Mouse (Mus musculus): Measurements from ENCODE around the gene Ankrd13d. TPM values are rescaled to one million over a fixed set of nuclear protein-coding genes. Genes with fewer than 3 reads are reported as not detected.
A peak's percentile ranks its signal among the peaks of the same experiment; 100 is the strongest.

Ankrd13d gene
- polyA plus RNA-seq, 1 experiment from 2014 or later, result 11.0 TPM

DNA sequence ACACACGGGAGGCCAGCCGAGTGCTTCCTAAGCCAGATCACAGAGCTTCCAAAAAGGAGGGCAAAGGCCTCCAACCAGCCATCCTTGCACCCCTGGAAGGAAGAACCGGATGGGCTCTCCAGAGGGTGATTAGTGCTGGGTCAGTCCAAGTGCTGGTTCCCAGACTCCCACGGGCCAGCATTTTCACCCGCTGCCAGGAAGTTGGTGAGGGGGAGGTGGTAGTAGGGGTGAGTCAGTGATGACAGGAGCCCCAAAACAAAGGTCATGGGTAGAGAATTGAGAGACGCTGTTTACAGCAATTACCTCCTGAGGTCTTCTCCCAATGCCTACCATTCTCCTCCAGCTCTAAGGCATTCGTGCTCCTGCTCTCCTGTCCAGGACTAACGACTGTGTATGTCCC, 52.5 kb downstream of the Ankrd13d start:
- no peak overlapping the region for H3K9ac ChIP-seq (ENCODE audit: low read depth, low read length)
- H3K4me3 ChIP-seq (ENCODE audit: low read depth, low read length), result no peak overlapping the region
- H3K9me3 ChIP-seq (ENCODE audit: control insufficient read depth, low read length), result no peaks in the 10 kb centered on the region
- ATAC-seq (ENCODE audit: low FRiP score) (no peak), DNase-seq (ENCODE audit: low spot score) (no peak)
- no peaks in the 10 kb centered on the region for H3K36me3 ChIP-seq (ENCODE audit: control insufficient read depth, insufficient read depth, low read length)
- H3K4me2 ChIP-seq (replicated peaks; ENCODE audit: low read depth, low read length), result no peak overlapping the region
- no peaks in the 10 kb centered on the region for H3K27me3 ChIP-seq (ENCODE audit: control insufficient read depth, insufficient read depth, low read length)
- H3K27ac ChIP-seq (ENCODE audit: low read depth, low read length), result no peak overlapping the region
- H3K4me1 ChIP-seq (replicated peaks; ENCODE audit: control insufficient read depth, insufficient read depth, low read length), result peaks cover 6% of the 10 kb centered on the region; the same call in 1 of the 2 replicates
- 69% methylated on average over 8 of the region's 8 CpGs for WGBS

DNA sequence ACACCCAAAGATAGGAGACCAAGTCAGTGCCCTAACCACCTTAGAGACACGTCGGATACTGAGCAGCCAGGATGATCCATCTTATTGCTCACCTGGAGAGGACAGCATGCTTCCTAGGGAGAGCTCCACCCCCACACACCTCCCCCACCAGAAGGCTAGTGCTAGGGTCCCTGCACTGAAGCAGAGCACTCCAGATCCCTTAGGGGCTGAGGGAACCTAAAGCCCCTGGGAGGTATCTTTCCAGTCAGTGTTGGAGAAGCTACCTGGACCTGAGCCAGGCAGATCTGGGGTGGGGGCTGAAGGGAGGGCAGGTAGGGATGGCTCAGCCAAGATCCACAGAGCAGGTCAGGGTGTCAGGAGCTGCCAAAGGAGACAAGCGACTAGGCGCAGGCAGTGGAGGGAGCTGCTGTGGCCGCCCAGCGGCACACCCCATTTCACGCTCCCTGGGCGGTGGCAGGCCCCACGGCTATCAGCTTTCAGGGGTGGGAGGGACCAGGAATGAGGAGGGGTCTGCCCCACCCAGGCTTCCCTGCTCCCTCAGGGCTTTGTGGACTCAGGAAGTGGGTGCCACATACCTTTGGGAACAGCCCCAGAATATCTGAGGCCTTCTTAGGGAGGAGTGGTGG, 53.4 kb downstream of the Ankrd13d start:
- Histone ChIP-seq H3K9me3 (ENCODE audit: control insufficient read depth, low read length) (no peaks in the 10 kb centered on the region), H3K27me3 (ENCODE audit: control insufficient read depth, insufficient read depth, low read length) (no peaks in the 10 kb centered on the region), H3K9ac (ENCODE audit: low read depth, low read length) (no peak overlapping the region), H3K4me3 (ENCODE audit: low read depth, low read length) (no peak overlapping the region), H3K4me2 (replicated peaks; ENCODE audit: low read depth, low read length) (no peak overlapping the region), H3K4me1 (replicated peaks; ENCODE audit: control insufficient read depth, insufficient read depth, low read length) (peaks cover 6% of the 10 kb centered on the region; the same call in 1 of the 2 replicates), H3K27ac (ENCODE audit: low read depth, low read length) (no peak overlapping the region), H3K36me3 (ENCODE audit: control insufficient read depth, insufficient read depth, low read length) (no peaks in the 10 kb centered on the region)
- ATAC-seq (ENCODE audit: low FRiP score), result no peak
- 40% methylated on average over 9 of the region's 9 CpGs for WGBS
- DNase-seq (ENCODE audit: low spot score), result no peak

DNA sequence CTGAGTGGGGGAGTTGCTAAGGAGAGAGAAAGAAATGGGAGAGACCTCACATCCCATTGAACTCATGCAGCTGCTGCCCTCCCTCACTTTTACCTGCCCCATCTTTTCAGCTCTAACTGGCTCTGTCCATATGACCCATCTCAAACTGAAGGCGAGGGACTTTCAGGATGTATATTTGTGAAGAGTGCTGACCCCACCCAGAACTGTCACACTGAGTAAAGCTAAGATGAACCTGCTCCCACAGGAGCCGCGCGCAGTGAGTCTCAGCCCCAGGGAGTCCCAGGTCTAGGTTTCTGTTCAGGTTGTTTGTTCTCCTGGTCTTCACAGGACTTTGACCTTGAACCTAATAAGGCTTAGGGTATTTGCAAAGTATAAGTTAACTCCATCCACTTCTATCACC, 54.0 kb downstream of the Ankrd13d start:
- no peak overlapping the region for H3K27ac ChIP-seq (ENCODE audit: low read depth, low read length)
- ATAC-seq (ENCODE audit: low FRiP score), result no peak
- H3K4me1 ChIP-seq (replicated peaks; ENCODE audit: control insufficient read depth, insufficient read depth, low read length), result peaks cover 6% of the 10 kb centered on the region; the same call in 1 of the 2 replicates
- H3K27me3 ChIP-seq (ENCODE audit: control insufficient read depth, insufficient read depth, low read length), result no peaks in the 10 kb centered on the region
- no peak overlapping the region for H3K4me3 ChIP-seq (ENCODE audit: low read depth, low read length)
- no peak overlapping the region for H3K4me2 ChIP-seq (replicated peaks; ENCODE audit: low read depth, low read length)
- DNase-seq (ENCODE audit: low spot score), result no peak
- H3K36me3 ChIP-seq (ENCODE audit: control insufficient read depth, insufficient read depth, low read length), result no peaks in the 10 kb centered on the region
- no peak overlapping the region for H3K9ac ChIP-seq (ENCODE audit: low read depth, low read length)
- H3K9me3 ChIP-seq (ENCODE audit: control insufficient read depth, low read length), result no peaks in the 10 kb centered on the region
- WGBS, result 67% methylated on average over 4 of the region's 4 CpGs

DNA sequence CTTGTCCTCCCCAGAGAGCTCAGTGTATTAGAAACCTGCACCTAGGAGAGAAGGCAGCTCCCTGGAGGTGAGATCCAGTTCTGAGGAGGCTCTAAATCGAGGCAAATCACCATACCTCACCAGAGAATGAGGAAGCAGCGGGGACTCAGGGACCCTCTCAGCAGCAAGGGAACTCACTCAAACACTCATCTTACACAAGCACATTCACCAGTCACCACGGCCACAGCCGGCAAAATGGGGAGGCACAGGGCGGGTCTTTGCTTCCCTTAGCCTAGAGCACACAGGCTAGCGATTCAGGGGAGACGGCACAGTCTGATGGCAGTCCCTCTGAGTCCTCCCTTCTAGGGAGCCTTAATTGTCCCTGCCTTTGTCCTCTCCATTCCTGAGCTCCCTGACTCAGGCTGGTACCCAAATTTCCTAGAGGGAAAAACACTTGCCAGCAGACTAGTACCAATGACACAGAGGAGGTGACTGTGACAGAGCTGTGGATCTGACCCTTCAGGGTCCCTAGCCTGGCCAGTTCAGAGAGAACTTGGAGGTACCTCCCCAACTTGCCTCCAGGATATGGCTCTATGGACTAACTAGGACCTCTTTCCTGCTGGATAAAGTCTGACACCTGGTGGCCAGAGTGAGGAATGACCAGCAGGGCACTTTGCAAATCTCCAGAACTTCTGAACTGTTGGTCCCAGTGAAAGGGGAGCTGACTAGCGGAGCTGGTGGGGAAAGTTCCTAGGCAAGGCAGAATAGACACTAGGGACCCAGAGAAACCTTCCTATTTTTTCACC, 54.9 kb downstream of the Ankrd13d start:
- Histone ChIP-seq H3K36me3 (ENCODE audit: control insufficient read depth, insufficient read depth, low read length) (no peaks in the 10 kb centered on the region), H3K4me2 (replicated peaks; ENCODE audit: low read depth, low read length) (no peak overlapping the region), H3K27ac (ENCODE audit: low read depth, low read length) (no peak overlapping the region), H3K27me3 (ENCODE audit: control insufficient read depth, insufficient read depth, low read length) (no peaks in the 10 kb centered on the region), H3K4me1 (replicated peaks; ENCODE audit: control insufficient read depth, insufficient read depth, low read length) (peaks cover 6% of the 10 kb centered on the region; the same call in 1 of the 2 replicates), H3K4me3 (ENCODE audit: low read depth, low read length) (no peak overlapping the region), H3K9me3 (ENCODE audit: control insufficient read depth, low read length) (no peaks in the 10 kb centered on the region), H3K9ac (ENCODE audit: low read depth, low read length) (no peak overlapping the region)
- WGBS, result 19% methylated on average over 8 of the region's 8 CpGs
- ATAC-seq (ENCODE audit: low FRiP score) (no peak), DNase-seq (ENCODE audit: low spot score) (peak; percentile 85)

DNA sequence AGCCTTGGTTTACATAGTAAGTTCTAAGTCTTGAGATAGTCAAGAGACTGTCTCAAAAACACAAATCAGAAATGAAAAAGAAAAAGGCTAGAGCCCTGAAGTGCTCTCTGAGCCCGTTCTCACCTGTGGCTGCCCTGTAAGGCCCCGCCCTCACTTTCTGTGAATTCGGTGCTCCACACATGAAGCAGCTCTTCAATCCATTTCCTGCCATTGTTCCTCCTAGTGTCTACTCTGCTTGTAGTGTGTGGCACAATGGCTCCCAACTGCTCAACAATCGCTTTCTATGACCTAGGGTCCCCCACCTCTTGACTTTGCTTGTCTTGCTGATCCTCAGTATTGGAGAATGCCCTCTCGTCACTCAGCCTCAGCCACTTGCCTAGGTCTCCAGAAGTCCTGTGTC, 55.5 kb downstream of the Ankrd13d start:
- H3K36me3 ChIP-seq (ENCODE audit: control insufficient read depth, insufficient read depth, low read length), result no peaks in the 10 kb centered on the region

DNA sequence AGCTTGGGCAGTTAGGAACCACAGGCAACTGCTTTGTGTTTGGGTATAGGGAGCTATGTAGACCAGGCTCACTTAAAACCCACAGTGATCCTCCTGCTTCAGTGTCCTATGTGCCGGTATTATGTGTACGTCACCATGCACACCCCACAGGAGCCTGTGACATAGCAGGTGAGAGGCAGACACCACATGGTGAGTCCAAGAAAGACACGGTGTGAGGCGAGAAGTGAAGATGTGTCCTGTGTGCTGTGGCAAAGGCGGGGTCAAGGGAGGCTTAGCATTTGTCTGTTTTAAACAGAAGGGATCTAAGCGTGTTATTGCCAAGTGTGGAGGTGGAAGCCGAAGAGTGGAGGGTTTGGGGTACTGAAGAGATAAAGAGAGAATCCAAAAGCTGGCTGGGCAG, 56.2 kb downstream of the Ankrd13d start:
- H3K27ac ChIP-seq (ENCODE audit: low read depth, low read length), result no peak overlapping the region
- no peaks in the 10 kb centered on the region for H3K9me3 ChIP-seq (ENCODE audit: control insufficient read depth, low read length)
- H3K4me2 ChIP-seq (replicated peaks; ENCODE audit: low read depth, low read length), result no peak overlapping the region
- DNase-seq (ENCODE audit: low spot score) (no peak), ATAC-seq (ENCODE audit: low FRiP score) (no peak)
- peaks cover 2% of the 10 kb centered on the region; the same call in 1 of the 2 replicates for H3K4me1 ChIP-seq (replicated peaks; ENCODE audit: control insufficient read depth, insufficient read depth, low read length)
- 90% methylated on average over 7 of the region's 7 CpGs for WGBS
- no peak overlapping the region for H3K9ac ChIP-seq (ENCODE audit: low read depth, low read length)
- no peak overlapping the region for H3K4me3 ChIP-seq (ENCODE audit: low read depth, low read length)
- H3K36me3 ChIP-seq (ENCODE audit: control insufficient read depth, insufficient read depth, low read length), result no peaks in the 10 kb centered on the region
- H3K27me3 ChIP-seq (ENCODE audit: control insufficient read depth, insufficient read depth, low read length), result no peaks in the 10 kb centered on the region

More for the DNA sequence above, 55.5 kb downstream of the Ankrd13d start:
- no peak overlapping the region for H3K9ac ChIP-seq (ENCODE audit: low read depth, low read length)
- H3K4me2 ChIP-seq (replicated peaks; ENCODE audit: low read depth, low read length), result no peak overlapping the region
- peaks cover 5% of the 10 kb centered on the region; the same call in 1 of the 2 replicates for H3K4me1 ChIP-seq (replicated peaks; ENCODE audit: control insufficient read depth, insufficient read depth, low read length)
- 73% methylated on average over 5 of the region's 5 CpGs for WGBS
- no peaks in the 10 kb centered on the region for H3K27me3 ChIP-seq (ENCODE audit: control insufficient read depth, insufficient read depth, low read length)
- no peak overlapping the region for H3K27ac ChIP-seq (ENCODE audit: low read depth, low read length)
- no peak for DNase-seq (ENCODE audit: low spot score)
- H3K9me3 ChIP-seq (ENCODE audit: control insufficient read depth, low read length), result no peaks in the 10 kb centered on the region
- no peak overlapping the region for H3K4me3 ChIP-seq (ENCODE audit: low read depth, low read length)
- ATAC-seq (ENCODE audit: low FRiP score), result no peak

DNA sequence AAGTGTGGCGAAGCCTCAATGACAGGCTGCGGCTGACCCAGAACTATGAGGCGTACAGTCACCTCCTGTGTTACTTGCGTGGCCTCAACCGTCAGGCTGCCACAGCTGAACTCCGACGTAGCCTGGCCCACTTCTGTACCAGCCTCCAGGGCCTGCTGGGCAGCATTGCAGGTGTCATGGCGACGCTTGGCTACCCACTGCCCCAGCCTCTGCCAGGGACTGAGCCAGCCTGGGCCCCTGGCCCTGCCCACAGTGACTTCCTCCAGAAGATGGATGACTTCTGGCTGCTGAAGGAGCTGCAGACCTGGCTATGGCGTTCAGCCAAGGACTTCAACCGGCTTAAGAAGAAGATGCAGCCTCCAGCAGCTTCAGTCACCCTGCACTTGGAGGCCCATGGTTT, 60.8 kb downstream of the Ankrd13d start:
- no peak overlapping the region for H3K27ac ChIP-seq (ENCODE audit: low read depth, low read length)
- no peaks in the 10 kb centered on the region for H3K9me3 ChIP-seq (ENCODE audit: control insufficient read depth, low read length)
- H3K4me1 ChIP-seq (replicated peaks; ENCODE audit: control insufficient read depth, insufficient read depth, low read length), result no peaks in the 10 kb centered on the region
- H3K9ac ChIP-seq (ENCODE audit: low read depth, low read length), result no peak overlapping the region
- ATAC-seq (ENCODE audit: low FRiP score), result no peak
- H3K36me3 ChIP-seq (ENCODE audit: control insufficient read depth, insufficient read depth, low read length), result no peaks in the 10 kb centered on the region
- no peak overlapping the region for H3K4me3 ChIP-seq (ENCODE audit: low read depth, low read length)
- 78% methylated on average over 11 of the region's 11 CpGs for WGBS
- no peak overlapping the region for H3K4me2 ChIP-seq (replicated peaks; ENCODE audit: low read depth, low read length)
- no peaks in the 10 kb centered on the region; the same call in none of the 2 replicates for H3K27me3 ChIP-seq (ENCODE audit: control insufficient read depth, insufficient read depth, low read length)
- DNase-seq (ENCODE audit: low spot score), result no peak

DNA sequence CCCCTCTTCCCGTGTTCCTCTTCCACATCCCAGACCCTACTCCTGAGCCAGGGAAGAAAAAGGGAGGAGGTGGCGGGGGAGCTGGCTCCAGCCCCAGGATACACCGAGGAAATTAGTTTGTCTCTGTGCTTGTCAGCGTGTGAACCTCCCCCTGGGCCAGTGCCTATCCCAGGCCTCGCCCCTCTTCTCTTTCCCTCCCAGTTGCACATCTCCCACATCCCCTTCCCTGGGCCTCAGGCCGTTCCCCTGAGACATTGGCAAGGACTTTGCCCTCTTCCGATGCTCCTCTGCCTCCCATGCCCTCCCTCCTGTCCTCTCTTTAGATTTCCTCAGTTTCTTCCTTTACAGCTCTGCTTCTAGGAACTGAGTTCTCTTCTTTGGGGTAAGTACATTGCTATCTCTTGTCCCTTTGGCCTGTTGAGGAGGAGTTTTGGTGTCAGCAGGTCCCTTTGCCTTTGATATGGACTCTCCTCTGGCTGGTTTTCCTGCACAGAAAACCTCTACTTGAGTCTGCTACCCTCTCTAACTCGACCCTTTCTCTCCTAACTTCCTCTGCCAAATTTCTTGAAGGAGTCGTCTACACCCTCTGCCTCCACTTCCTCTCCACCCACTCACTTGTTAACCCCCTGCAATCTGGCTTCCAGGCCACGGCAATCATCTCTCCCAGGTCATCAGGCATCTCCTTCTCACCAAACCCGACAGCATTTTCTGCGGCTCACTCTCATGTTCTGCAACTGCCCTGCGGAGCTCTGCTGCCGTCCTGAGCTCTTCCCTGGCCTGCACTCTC, 61.8 kb downstream of the Ankrd13d start:
- WGBS, result 48% methylated on average over 14 of the region's 14 CpGs
- Histone ChIP-seq H3K9me3 (ENCODE audit: control insufficient read depth, low read length) (no peaks in the 10 kb centered on the region), H3K27me3 (ENCODE audit: control insufficient read depth, insufficient read depth, low read length) (peaks cover 8% of the 10 kb centered on the region), H3K4me1 (replicated peaks; ENCODE audit: control insufficient read depth, insufficient read depth, low read length) (no peaks in the 10 kb centered on the region), H3K4me2 (replicated peaks; ENCODE audit: low read depth, low read length) (no peak overlapping the region), H3K4me3 (ENCODE audit: low read depth, low read length) (no peak overlapping the region), H3K27ac (ENCODE audit: low read depth, low read length) (no peak overlapping the region), H3K9ac (ENCODE audit: low read depth, low read length) (0 out of 2 replicates have a peak overlapping the region, but pooled peaks have one; percentile 11), H3K36me3 (ENCODE audit: control insufficient read depth, insufficient read depth, low read length) (no peaks in the 10 kb centered on the region)
- no peak for ATAC-seq (ENCODE audit: low FRiP score)
- no peak for DNase-seq (ENCODE audit: low spot score)

Data from hindbrain, embryonic 11.5 days (tissue).